Mouse (Mus musculus): ENCODE results near the gene Ptpn21. TPM values are rescaled to one million over a fixed set of nuclear protein-coding genes. Genes with fewer than 3 reads are reported as not detected.

Ptpn21 gene
- polyA plus RNA-seq, 1 experiment from 2014 or later = 9.0 TPM

DNA sequence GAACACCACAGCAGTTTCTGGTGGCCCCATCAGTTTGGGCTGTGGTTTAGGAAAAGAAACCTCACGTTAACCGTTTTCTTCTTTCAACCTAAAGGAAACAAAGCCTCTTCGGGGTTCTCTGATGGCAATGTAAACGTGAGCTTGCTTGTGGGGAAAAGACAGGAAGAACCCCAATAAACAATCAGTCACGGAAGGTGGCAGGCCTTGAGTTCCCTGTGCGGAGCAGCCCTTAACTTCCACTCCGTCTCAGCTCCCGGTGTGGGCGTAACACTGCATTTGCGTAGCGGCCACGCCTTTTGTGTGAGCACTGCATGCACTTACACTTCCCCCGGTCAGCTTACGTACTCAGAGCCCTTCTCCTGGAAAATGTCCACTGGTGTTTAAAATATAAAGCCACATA is 59.9 kb downstream of the Ptpn21 start:
- WGBS = 38% methylated on average over 14 of the region's 14 CpGs
- Histone ChIP-seq H3K9me3 (replicated peaks; ENCODE audit: control insufficient read depth, low read length) (no peaks in the 10 kb centered on the region), H3K27me3 (ENCODE audit: control insufficient read depth, insufficient read depth, low read length) (no peaks in the 10 kb centered on the region), H3K4me3 (replicated peaks; ENCODE audit: low read length) (no peak overlapping the region), H3K4me2 (ENCODE audit: low read depth, low read length) (no peak overlapping the region), H3K36me3 (ENCODE audit: control insufficient read depth, insufficient read depth, low read length) (peaks cover 12% of the 10 kb centered on the region), H3K27ac (ENCODE audit: low read length) (no peak overlapping the region), H3K9ac (ENCODE audit: low read length) (no peak overlapping the region), H3K4me1 (ENCODE audit: control insufficient read depth, insufficient read depth, low read length) (no peaks in the 10 kb centered on the region)
- no peak for ATAC-seq (ENCODE audit: insufficient read depth, low FRiP score)

GRCm38 (mm10) chr12:98676861-98677260 is 60.3 kb downstream of the Ptpn21 start:
- H3K9ac ChIP-seq (ENCODE audit: low read length) = no peak overlapping the region
- H3K4me2 ChIP-seq (ENCODE audit: low read depth, low read length) = no peak overlapping the region
- H3K36me3 ChIP-seq (ENCODE audit: control insufficient read depth, insufficient read depth, low read length) = peaks cover 12% of the 10 kb centered on the region
- no peak for ATAC-seq (ENCODE audit: insufficient read depth, low FRiP score)
- no peak overlapping the region for H3K27ac ChIP-seq (ENCODE audit: low read length)
- H3K27me3 ChIP-seq (ENCODE audit: control insufficient read depth, insufficient read depth, low read length) = no peaks in the 10 kb centered on the region
- H3K9me3 ChIP-seq (replicated peaks; ENCODE audit: control insufficient read depth, low read length) = no peaks in the 10 kb centered on the region
- H3K4me3 ChIP-seq (replicated peaks; ENCODE audit: low read length) = no peak overlapping the region
- H3K4me1 ChIP-seq (ENCODE audit: control insufficient read depth, insufficient read depth, low read length) = no peaks in the 10 kb centered on the region
- WGBS = 92% methylated on average over 6 of the region's 6 CpGs

GRCm38 (mm10) chr12:98674627-98675143 is 62.5 kb downstream of the Ptpn21 start:
- Histone ChIP-seq H3K4me3 (replicated peaks; ENCODE audit: low read length) (peak overlapping the region; percentile 30), H3K27me3 (ENCODE audit: control insufficient read depth, insufficient read depth, low read length) (no peaks in the 10 kb centered on the region), H3K9me3 (replicated peaks; ENCODE audit: control insufficient read depth, low read length) (no peaks in the 10 kb centered on the region), H3K36me3 (ENCODE audit: control insufficient read depth, insufficient read depth, low read length) (peaks cover 12% of the 10 kb centered on the region), H3K9ac (ENCODE audit: low read length) (peak overlapping the region; percentile 49; the same call in 1 of the 2 replicates), H3K4me2 (ENCODE audit: low read depth, low read length) (peak overlapping the region; percentile 41), H3K4me1 (ENCODE audit: control insufficient read depth, insufficient read depth, low read length) (no peaks in the 10 kb centered on the region), H3K27ac (ENCODE audit: low read length) (peak overlapping the region; percentile 25; the same call in 1 of the 2 replicates)
- ATAC-seq (ENCODE audit: insufficient read depth, low FRiP score) = peak; percentile 86
- 13% methylated on average over 9 of the region's 9 CpGs for WGBS

DNA sequence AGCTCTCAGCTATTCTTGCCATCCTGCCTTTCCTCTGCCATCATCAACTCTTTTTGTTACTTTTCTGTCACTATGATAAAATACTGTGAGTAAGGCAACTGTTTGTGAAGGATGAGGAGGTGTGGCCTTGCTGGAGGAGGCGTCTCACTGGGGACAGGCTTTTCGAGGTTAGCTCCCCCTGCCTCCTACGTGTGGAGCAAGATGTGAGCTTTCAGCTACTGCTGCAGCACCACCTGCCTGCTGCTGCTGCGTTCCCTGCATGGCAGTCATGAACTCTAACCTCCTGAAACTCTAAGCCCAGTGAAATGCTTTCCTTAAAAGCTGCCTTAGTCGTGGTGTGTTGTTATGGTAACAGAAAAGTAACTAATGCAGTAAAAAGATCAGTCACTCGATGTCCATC is 63.3 kb downstream of the Ptpn21 start:
- WGBS = 62% methylated on average over 6 of the region's 6 CpGs

DNA sequence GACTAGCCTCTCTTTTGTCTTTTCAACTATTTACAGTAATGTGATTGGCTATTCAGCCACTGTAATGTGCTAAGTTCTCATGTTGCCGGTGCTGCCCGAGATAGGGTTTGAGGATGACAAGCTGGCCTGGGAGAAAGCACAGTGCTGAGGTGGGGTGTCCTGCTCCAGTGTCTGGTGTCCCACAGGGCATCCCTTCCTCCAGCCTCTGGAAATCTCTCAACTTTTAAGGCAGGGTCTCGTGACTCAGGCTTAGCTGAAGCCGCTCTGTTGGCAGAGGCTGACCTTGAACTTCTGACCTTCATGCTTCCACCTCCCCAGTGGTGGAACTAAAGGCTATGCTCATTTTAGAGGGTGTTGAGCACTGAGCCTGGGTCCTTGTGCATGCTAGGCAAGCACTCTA is 66.8 kb downstream of the Ptpn21 start:
- no peak overlapping the region for H3K27ac ChIP-seq (ENCODE audit: low read length)

More for the DNA sequence above, 63.3 kb downstream of the Ptpn21 start:
- Histone ChIP-seq H3K27me3 (ENCODE audit: control insufficient read depth, insufficient read depth, low read length) (no peaks in the 10 kb centered on the region), H3K27ac (ENCODE audit: low read length) (no peak overlapping the region), H3K4me2 (ENCODE audit: low read depth, low read length) (no peak overlapping the region), H3K9me3 (replicated peaks; ENCODE audit: control insufficient read depth, low read length) (no peaks in the 10 kb centered on the region), H3K9ac (ENCODE audit: low read length) (no peak overlapping the region), H3K36me3 (ENCODE audit: control insufficient read depth, insufficient read depth, low read length) (peaks cover 12% of the 10 kb centered on the region), H3K4me1 (ENCODE audit: control insufficient read depth, insufficient read depth, low read length) (no peaks in the 10 kb centered on the region), H3K4me3 (replicated peaks; ENCODE audit: low read length) (no peak overlapping the region)
- ATAC-seq (ENCODE audit: insufficient read depth, low FRiP score) = no peak

DNA sequence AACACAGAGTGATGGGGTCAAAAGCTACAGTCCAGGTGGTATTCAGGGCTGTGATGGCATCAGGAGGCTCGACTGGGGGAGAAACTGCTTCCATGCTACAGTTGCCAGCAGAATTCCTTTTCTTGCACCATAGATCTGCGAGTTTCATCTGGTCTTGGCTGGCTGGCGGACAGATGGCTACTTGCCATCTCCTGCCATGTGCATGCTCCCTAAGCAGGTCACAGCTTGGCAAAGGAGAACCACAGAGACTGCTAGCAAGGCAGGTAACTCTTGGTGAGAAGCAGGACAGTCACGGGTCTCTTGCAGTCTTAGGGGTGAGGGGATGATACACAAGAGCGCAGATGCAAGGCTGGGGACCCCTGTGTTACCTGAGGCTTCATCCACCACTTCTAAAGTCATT is 67.3 kb downstream of the Ptpn21 start:
- Histone ChIP-seq H3K9me3 (replicated peaks; ENCODE audit: control insufficient read depth, low read length) (no peaks in the 10 kb centered on the region), H3K4me1 (ENCODE audit: control insufficient read depth, insufficient read depth, low read length) (no peaks in the 10 kb centered on the region), H3K27me3 (ENCODE audit: control insufficient read depth, insufficient read depth, low read length) (no peaks in the 10 kb centered on the region), H3K4me3 (replicated peaks; ENCODE audit: low read length) (no peak overlapping the region), H3K9ac (ENCODE audit: low read length) (no peak overlapping the region), H3K27ac (ENCODE audit: low read length) (no peak overlapping the region), H3K4me2 (ENCODE audit: low read depth, low read length) (no peak overlapping the region), H3K36me3 (ENCODE audit: control insufficient read depth, insufficient read depth, low read length) (peaks cover 3% of the 10 kb centered on the region; the same call in 1 of the 2 replicates)
- 87% methylated on average over 5 of the region's 5 CpGs for WGBS
- no peak for ATAC-seq (ENCODE audit: insufficient read depth, low FRiP score)

More for the DNA sequence above, 66.8 kb downstream of the Ptpn21 start:
- no peak overlapping the region for H3K4me2 ChIP-seq (ENCODE audit: low read depth, low read length)
- ATAC-seq (ENCODE audit: insufficient read depth, low FRiP score) = no peak
- no peaks in the 10 kb centered on the region for H3K27me3 ChIP-seq (ENCODE audit: control insufficient read depth, insufficient read depth, low read length)
- no peaks in the 10 kb centered on the region for H3K9me3 ChIP-seq (replicated peaks; ENCODE audit: control insufficient read depth, low read length)
- H3K4me3 ChIP-seq (replicated peaks; ENCODE audit: low read length) = no peak overlapping the region
- H3K9ac ChIP-seq (ENCODE audit: low read length) = no peak overlapping the region
- WGBS = 83% methylated on average over 4 of the region's 4 CpGs
- peaks cover 3% of the 10 kb centered on the region; the same call in 1 of the 2 replicates for H3K36me3 ChIP-seq (ENCODE audit: control insufficient read depth, insufficient read depth, low read length)
- no peaks in the 10 kb centered on the region for H3K4me1 ChIP-seq (ENCODE audit: control insufficient read depth, insufficient read depth, low read length)

GRCm38 (mm10) chr12:98669086-98669485 is 68.1 kb downstream of the Ptpn21 start:
- Histone ChIP-seq H3K27me3 (ENCODE audit: control insufficient read depth, insufficient read depth, low read length) (no peaks in the 10 kb centered on the region), H3K36me3 (ENCODE audit: control insufficient read depth, insufficient read depth, low read length) (peaks cover 3% of the 10 kb centered on the region; the same call in 1 of the 2 replicates), H3K4me2 (ENCODE audit: low read depth, low read length) (no peak overlapping the region), H3K9me3 (replicated peaks; ENCODE audit: control insufficient read depth, low read length) (no peaks in the 10 kb centered on the region), H3K9ac (ENCODE audit: low read length) (no peak overlapping the region), H3K4me3 (replicated peaks; ENCODE audit: low read length) (no peak overlapping the region), H3K27ac (ENCODE audit: low read length) (no peak overlapping the region), H3K4me1 (ENCODE audit: control insufficient read depth, insufficient read depth, low read length) (no peaks in the 10 kb centered on the region)
- WGBS = 81% methylated on average over 10 of the region's 10 CpGs
- no peak for ATAC-seq (ENCODE audit: insufficient read depth, low FRiP score)

DNA sequence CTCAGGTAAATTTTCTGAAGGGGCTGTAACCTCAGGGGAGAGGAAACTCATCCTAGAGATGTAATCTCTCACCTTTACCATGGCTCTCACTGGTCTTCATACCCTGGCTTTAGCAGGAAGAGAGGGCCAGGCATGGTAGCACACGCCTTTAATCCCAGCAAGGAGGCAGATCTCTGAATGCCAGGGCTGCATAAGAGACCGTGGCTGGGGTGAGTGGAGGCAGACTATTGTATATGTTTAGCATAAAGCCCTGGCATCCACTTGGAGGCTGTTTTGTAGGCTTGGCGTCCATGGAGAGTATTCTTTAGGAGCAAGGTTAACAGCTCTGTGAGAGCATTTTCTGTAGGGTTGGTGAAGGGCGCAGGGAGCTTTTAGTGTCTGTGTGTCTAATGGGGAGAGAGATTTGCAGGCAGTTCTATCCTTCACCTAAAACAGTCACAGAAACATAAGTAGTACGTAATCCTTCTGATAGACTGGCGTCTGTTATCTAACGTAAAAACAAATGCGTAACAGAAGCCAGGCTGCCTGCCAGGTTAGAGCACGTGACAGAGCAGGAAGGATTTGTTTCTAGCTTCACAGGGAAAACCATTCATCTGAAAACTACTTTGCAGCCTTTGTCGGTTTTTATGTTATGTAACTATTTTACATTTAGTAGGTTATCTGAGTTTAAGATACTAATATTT is 68.9 kb downstream of the Ptpn21 start:
- Histone ChIP-seq H3K9ac (ENCODE audit: low read length) (no peak overlapping the region), H3K4me1 (ENCODE audit: control insufficient read depth, insufficient read depth, low read length) (no peaks in the 10 kb centered on the region), H3K4me3 (replicated peaks; ENCODE audit: low read length) (no peak overlapping the region), H3K27ac (ENCODE audit: low read length) (no peak overlapping the region), H3K27me3 (ENCODE audit: control insufficient read depth, insufficient read depth, low read length) (no peaks in the 10 kb centered on the region), H3K9me3 (replicated peaks; ENCODE audit: control insufficient read depth, low read length) (no peaks in the 10 kb centered on the region), H3K36me3 (ENCODE audit: control insufficient read depth, insufficient read depth, low read length) (0 out of 2 replicates have a peak, but pooled peaks cover 3% of the 10 kb centered on the region), H3K4me2 (ENCODE audit: low read depth, low read length) (no peak overlapping the region)
- ATAC-seq (ENCODE audit: insufficient read depth, low FRiP score) = peak; percentile 56; the same call in 1 of the 2 replicates
- 44% methylated on average over 10 of the region's 10 CpGs for WGBS

GRCm38 (mm10) chr12:98662617-98663016 is 74.6 kb downstream of the Ptpn21 start:
- 93% methylated on average over 7 of the region's 7 CpGs for WGBS
- H3K9me3 ChIP-seq (replicated peaks; ENCODE audit: control insufficient read depth, low read length) = no peaks in the 10 kb centered on the region
- no peak for ATAC-seq (ENCODE audit: insufficient read depth, low FRiP score)

More at GRCm38 (mm10) chr12:98662617-98663016, 74.6 kb downstream of the Ptpn21 start:
- no peaks in the 10 kb centered on the region for H3K36me3 ChIP-seq (ENCODE audit: control insufficient read depth, insufficient read depth, low read length)
- H3K27me3 ChIP-seq (ENCODE audit: control insufficient read depth, insufficient read depth, low read length) = no peaks in the 10 kb centered on the region
- no peak overlapping the region for H3K4me2 ChIP-seq (ENCODE audit: low read depth, low read length)
- no peak overlapping the region for H3K4me3 ChIP-seq (replicated peaks; ENCODE audit: low read length)
- H3K9ac ChIP-seq (ENCODE audit: low read length) = no peak overlapping the region
- H3K27ac ChIP-seq (ENCODE audit: low read length) = no peak overlapping the region
- no peaks in the 10 kb centered on the region for H3K4me1 ChIP-seq (ENCODE audit: control insufficient read depth, insufficient read depth, low read length)
